Mouse (Mus musculus) brain, embryonic 14.5 days (tissue): ENCODE results near the gene Rufy1. TPM values are rescaled to one million over a fixed set of nuclear protein-coding genes. Genes with fewer than 3 reads are reported as not detected.
A peak's percentile ranks its signal among the peaks of the same experiment; 100 is the strongest.

Source experiments
- DNase-seq: peaks from one replicate; pipeline ENCODE4 v3.0.0-alpha.2; 2011; ENCODE audit warnings: low read depth
- CTCF ChIP-seq: fragments of 200-500 bp; IDR thresholded peaks from 2 replicates; pipeline ENCODE4 v1.5.1; 2012; ENCODE audit warnings: inconsistent platforms, mild to moderate bottlenecking, moderate library complexity, borderline replicate concordance; ENCODE audit not compliant: insufficient read depth, insufficient read length; ENCODE audit errors: extremely low read depth
- POLR2A ChIP-seq: fragments of 200-500 bp; IDR thresholded peaks from 2 replicates; pipeline ENCODE4 v1.6.1; 2012; ENCODE audit warnings: mild to moderate bottlenecking, inconsistent platforms, borderline replicate concordance; ENCODE audit not compliant: poor library complexity, insufficient read depth, insufficient read length, severe bottlenecking; ENCODE audit errors: extremely low read depth
- polyA plus RNA-seq: library from polyadenylated mRNA; depleted of rRNA; stranded (reverse); fragments of >200 nt; gene quantifications from 2 replicates; pipeline ENCODE4 v1.2.3, GENCODE M21; 2012

Rufy1 gene
- polyA plus RNA-seq, 1 experiment, result 23.0 TPM

DNA sequence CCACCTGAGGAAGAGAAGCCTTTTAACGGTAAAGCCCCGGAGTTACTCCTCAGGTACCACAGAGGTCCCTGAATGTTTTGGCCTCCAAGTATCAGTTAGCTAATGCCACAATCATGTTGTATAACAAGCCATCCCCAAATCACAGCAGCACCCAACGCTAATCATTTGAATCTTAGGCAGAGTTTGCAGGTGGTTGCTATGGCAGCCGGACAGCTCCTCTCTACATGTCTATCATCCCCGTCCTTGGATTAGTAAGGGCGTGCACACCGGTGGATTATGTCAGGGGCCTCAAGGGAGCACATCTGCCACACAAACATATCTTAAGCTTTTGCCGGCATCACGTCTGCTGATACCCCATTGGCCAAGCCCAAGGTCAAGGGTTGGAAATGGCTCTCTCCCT, 19.3 kb upstream of the Rufy1 start:
- no peak for DNase-seq
- TF ChIP-seq POLR2A (no peak), CTCF (no peak)

DNA sequence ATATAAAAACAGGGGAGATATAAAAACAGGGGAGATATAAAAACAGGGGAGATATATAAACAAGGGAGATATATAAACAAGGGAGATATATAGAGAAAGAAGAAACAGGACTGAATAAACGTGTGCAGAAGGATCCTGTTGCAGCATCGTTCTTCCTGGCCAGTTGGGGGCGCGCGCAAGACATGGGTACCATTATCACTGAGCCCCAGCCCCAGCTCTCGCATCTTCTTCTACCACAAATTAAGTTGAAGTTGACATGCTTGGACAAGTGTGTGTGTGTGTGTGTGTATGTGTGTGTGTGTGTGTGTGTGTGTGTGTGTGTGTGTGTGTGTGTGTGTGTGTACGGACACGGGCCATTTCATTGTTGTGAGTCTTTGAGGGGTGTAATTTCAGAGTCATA, 17.2 kb upstream of the Rufy1 start:
- peak; percentile 47 for DNase-seq
- TF ChIP-seq CTCF, result peak; percentile 25; the same call in 1 of the 2 replicates

DNA sequence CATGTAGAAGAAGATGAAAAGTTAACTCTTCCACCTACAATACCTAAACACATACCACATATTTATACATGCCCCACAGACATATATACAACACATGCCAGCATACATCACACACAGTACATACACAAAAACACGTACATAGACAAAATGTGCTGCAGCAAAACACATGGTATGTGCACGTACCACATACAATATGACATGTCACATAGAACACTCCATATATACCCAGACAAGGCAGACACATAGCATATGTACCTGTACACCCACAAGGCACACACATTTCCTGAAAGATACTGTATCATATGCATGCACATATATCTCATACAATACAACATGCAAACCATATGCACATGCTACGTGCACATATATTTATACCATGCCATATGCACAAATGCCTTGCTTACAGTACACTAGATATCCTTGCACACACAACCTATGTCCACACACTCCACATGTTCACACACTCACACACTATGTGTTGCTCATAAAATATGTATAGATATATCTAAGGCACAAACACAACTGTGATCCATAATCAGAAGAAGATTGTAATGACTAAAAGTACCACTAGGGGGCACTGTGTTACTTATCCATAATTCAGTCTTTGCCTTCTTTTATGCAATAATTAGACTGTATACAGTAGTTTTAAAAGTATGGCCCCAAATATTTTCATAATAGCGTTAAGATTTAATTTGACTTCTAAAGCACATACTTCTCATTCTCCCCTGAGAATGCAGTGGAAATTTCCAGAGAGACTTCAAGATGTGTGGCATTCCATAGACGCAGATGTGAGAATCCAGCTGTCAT, 12.5 kb upstream of the Rufy1 start:
- DNase-seq, result peak; percentile 68
- peak; percentile 28; the same call in 1 of the 2 replicates for TF ChIP-seq CTCF
- no peak for TF ChIP-seq POLR2A

DNA sequence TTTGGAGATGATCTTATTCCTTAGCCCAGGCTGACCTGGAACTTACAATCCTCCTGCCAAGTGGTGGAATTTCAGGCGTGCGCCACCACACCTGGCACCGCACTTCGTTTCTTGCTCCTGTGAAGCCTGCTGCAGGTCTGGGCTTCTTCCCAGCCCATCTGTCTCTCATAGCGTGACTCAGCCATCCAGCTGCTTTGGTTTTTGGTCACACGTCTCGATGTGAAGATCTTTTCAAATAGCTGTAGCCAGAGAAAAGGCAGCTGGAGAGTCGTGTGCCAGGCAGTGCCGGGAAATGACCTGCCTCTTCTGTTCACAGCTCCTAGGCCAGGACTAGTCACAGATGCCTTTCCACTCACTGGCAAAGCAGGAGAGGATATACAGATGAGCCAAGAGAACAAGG, 10.7 kb upstream of the Rufy1 start:
- DNase-seq, result no peak

DNA sequence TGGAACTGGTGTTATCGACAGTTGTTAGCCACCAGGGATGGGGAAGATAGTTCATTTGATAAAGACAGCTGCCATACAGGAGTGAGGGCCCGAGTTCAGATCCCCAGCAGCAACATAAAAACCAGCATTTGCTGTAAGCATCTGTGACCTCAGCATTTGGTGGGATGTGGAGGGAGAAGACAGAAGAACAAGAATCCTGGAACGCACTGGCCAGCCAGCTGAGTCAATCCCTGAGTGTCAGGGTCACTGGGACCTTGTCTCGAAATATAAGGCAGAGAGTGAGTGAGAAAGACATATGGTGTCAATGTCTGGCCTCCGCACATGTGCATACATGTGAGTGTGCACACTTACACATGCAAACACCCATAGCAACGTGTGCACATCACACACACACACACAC, 9.8 kb upstream of the Rufy1 start:
- DNase-seq, result no peak
- TF ChIP-seq CTCF, result no peak
- TF ChIP-seq POLR2A, result no peak

More for the DNA sequence above, 10.7 kb upstream of the Rufy1 start:
- TF ChIP-seq POLR2A (no peak), CTCF (no peak)

DNA sequence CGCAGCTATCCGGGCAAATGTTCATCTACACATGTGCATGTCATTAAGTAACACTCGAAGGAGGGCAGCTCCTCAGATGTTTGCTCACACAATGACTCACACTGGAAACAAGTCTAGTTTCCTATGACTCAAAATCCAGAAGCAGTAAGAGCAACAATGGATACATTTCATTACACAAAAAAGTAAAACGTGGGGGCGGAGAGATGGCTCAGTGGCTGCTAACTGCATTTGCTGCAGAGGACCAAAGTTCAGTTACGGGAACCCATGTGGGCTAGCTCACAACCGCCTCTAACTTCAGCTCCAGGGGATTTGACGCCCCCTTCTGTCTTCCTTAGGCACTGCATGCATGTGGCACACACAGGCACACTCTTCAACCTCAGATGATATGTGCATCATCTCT, 8.9 kb upstream of the Rufy1 start:
- DNase-seq, result no peak

DNA sequence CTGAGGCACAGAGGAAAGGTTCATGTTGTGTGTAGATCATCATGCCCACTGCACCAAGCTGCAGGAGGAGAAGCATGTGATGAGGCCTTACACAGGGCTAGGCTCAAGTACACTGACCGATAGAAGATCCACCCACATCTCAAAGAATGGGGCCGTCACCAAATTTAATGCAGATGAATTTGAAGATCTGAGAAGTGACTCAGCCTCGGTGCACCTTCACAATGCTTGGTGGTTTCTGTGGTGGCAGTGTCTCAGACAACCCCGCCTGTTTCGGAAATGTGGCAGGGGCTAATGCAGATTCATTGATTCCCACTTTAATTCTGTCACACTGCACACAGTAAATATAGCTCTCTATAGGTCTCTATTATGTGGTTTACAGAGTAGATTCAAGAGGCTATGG, 2.0 kb upstream of the Rufy1 start:
- DNase-seq, result no peak
- TF ChIP-seq POLR2A (no peak), CTCF (no peak)

More for the DNA sequence above, 8.9 kb upstream of the Rufy1 start:
- TF ChIP-seq CTCF, result no peak
- TF ChIP-seq POLR2A, result no peak

DNA sequence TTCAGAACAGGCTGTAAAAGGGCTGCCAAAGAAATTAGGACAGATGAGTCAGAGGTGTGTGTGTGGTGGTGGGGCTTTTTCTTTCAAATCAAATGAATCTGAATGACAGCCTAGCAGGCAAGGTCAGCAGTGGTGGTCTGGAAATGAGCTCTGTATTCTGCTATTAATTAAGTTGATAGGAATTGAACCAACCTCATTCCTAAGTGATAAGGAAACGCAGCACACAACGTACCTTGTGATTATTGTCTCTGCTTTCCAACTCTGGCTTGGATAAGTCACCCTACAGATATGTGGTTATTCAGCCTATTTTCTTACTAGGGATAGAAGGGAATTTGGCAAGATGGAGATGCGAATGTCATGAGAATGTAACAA, 1.1 kb upstream of the Rufy1 start:
- no peak for DNase-seq
- TF ChIP-seq CTCF (no peak), POLR2A (no peak)

DNA sequence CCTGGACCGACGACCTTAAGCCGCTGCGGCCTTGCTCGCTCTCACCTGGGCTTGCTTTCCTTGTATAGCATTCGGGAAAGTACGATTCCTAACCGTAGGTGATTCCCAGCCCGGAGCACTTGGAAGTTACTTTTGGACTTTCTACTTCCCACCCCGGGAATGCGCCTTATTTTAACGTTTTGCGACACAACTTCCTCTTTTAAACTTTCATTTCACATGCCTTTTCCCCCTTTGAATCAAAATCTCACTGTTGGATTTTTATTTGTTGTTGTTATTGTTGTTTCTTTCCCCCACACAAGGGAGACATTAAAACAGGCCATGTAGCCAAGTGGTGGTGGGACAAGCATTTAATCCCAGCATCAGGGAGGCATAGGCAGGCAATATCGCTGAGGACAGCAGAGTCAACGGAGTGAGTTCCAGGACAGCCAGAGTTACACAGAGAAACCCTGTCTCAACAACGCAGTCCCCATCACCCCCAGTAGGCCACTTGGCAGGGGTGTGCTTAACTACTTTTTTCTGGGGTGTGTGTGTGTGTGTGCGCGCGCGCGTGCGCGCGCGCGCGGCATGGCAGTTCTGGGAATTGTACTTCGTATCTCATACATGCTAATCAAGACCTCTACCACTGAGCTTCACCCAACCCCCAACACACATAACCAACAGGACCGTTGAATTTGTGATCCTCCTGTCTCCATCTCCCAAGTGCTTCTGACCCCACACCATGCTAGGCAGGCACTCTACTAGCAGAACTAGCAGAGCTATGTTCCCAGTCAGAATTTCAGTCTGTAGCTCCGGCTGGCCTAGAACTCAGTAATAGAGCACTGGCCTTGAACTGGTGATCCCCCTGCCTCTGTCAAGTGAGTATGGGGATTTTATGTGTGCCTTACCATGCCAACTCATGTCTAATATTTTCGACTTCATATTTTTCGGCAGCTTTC, 476 bp upstream of the Rufy1 start:
- DNase-seq, result peak; percentile 35
- TF ChIP-seq CTCF (no peak), POLR2A (no peak)

DNA sequence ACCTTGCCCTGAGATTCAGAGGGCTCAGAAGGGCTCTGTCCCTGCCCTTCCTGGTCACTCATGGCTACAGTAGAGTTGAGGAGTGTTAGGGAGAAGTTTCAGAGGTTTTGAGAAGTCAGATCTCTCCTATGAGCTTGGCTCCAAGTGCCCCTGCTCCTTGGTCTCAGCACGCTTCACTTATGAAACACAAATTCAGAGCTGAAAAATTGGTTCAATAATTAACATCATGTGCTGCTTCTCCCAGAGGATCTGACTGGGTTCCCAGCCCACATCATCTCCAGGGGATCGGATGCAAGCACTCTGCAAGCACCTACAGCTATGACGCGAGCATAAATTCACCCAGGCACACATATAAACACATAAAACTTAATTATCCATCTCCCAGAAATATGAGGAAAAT, 4.9 kb downstream of the Rufy1 start:
- no peak for DNase-seq
- no peak for TF ChIP-seq POLR2A
- TF ChIP-seq CTCF, result no peak

DNA sequence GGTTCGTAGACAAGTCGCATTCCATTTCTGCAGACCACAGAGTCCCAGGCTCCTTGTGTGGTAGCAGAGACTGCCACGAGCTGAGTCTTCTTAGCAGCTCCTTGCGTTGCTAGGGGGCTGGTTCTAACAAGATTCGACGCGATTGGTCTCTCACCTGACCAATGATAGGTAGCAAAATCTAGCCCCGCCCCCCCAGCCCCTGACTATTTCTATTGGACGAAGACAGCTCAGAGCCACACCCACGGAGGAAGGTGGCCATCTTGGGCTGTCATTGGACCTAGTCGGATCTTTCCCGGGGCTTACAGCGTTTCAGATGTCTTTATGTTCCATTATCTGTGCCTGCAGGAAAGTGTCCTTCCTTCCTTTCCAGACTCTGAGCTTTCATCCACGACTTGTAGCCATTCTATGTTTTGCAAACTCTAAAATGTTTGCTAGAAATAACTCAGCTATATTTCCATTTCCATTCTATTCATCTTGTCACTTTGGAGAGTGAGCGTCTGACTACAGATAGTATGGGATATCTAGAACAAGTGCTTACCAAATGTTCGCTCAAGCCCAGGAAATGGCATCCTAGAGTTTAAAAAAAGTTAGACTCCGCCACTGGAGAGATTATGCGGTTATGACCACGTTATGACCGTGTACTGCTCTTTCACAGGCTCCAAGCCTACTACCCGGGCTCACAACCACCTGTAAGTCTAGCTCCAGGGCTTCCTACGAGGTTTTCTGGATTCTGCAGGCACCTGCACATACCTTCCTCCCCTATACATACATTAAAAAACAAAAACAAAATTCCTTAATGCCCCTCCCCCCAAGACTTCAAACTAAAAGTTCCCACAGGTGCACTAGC, 8.8 kb downstream of the Rufy1 start:
- TF ChIP-seq POLR2A, result peak; percentile 39; the same call in 1 of the 2 replicates
- no peak for TF ChIP-seq CTCF
- peak; percentile 98 for DNase-seq
